Mouse (Mus musculus): ENCODE measurements at regions not wholly inside any gene's neighbourhood (a gene's known extent, or its start where the extent isn't known, plus 50 kb on each side); places are given as distances from the start of the nearest gene placed in this dataset.

DNA sequence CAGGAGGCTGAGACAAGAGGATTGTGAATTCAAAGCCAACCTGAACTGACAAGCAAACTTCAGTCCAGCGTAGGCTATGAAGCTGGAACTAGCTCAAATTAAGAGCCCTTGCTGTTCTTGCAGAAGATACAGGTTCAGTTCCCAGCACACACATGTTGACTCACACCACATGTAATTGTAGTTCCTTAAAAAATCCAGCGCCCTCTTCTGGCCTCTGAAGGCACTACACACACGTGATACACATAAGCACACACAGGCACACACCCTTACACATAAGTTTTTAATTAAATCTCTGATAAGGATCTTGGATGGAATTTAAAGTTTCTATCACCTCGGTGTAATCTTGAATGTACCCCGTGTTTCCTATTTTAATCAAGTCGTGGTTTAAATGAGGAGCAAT is 65.2 kb upstream of the Rpl38 start:
- TF ChIP-seq RAD21 (IDR thresholded peaks at IDR 0.05; ENCODE audit: low read depth, low read length) (no peak), MYC (IDR thresholded peaks at IDR 0.05; ENCODE audit: low read depth, low read length) (no peak), JUND (conservative IDR thresholded peaks at IDR 0.05; ENCODE audit: low read depth, low read length) (no peak), ZNF384 (IDR thresholded peaks at IDR 0.05; ENCODE audit: low read depth, low read length) (no peak), KAT2A (IDR thresholded peaks at IDR 0.05; ENCODE audit: insufficient replicate concordance, low read length) (no peak), CTCF (conservative IDR thresholded peaks at IDR 0.05 in 1 of 2, IDR thresholded peaks at IDR 0.05 in 1 of 2; ENCODE audit: low read depth in 2 of 2, low read length in 2 of 2) (0 out of 4 replicates have a peak, but pooled peaks of 1 of the 2 experiments have one; percentile 3), CHD2 (IDR thresholded peaks at IDR 0.05; ENCODE audit: low read length) (no peak), ZC3H11A (IDR thresholded peaks at IDR 0.05; ENCODE audit: low read depth, low read length) (no peak), IRF4 (IDR thresholded peaks at IDR 0.05; ENCODE audit: low read depth, low read length) (no peak), MAX (IDR thresholded peaks at IDR 0.05; ENCODE audit: low read length) (no peak), POLR2A (IDR thresholded peaks at IDR 0.05; ENCODE audit: low read depth, low read length) (no peak), E2F4 (IDR thresholded peaks at IDR 0.05; ENCODE audit: insufficient replicate concordance, low read depth, low read length) (no peak), UBTF (IDR thresholded peaks at IDR 0.05; ENCODE audit: low read depth, low read length) (no peak), MAFK (IDR thresholded peaks at IDR 0.05; ENCODE audit: insufficient replicate concordance, low read length) (no peak)

Data from CH12.LX (cell line).